Mouse (Mus musculus): ENCODE measurements at regions not wholly inside any gene's neighbourhood (a gene's known extent, or its start where the extent isn't known, plus 50 kb on each side); places are given as distances from the start of the nearest gene placed in this dataset.

DNA sequence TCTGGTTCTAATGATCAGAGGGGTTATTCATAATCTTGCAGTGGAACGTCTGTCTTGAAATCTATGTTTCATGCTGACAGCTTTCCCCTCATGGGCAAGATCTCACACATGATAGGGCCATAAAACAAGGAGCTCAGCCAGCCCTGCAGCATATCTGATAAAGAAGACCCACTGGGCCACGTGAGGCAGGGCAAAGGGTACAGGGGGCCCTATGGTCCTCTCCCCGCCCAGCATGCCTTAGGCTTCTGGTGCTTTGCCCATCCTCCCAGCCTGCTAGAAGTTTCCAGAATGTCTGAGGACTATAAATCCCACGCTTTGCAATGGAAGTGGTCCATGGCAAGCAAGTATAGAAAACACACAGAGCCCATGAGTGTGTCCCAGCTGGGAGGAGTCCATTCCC lies 110.9 kb upstream of the Sdk2 start:
- H3K9ac ChIP-seq (ENCODE audit: low read depth, low read length), result no peak overlapping the region
- H3K36me3 ChIP-seq (ENCODE audit: control insufficient read depth, insufficient read depth), result no peaks in the 10 kb centered on the region
- ATAC-seq, result no peak
- H3K27ac ChIP-seq (ENCODE audit: low read depth, low read length), result no peak overlapping the region
- H3K4me1 ChIP-seq (replicated peaks; ENCODE audit: control insufficient read depth, insufficient read depth, low read length), result no peaks in the 10 kb centered on the region
- H3K27me3 ChIP-seq (replicated peaks; ENCODE audit: control insufficient read depth, insufficient read depth, low read length), result no peaks in the 10 kb centered on the region
- H3K4me2 ChIP-seq (replicated peaks; ENCODE audit: low read depth), result peak overlapping the region; percentile 9; the same call in 1 of the 2 replicates
- no peak overlapping the region for H3K4me3 ChIP-seq (ENCODE audit: low read depth, low read length)
- TF ChIP-seq CTCF (IDR thresholded peaks at IDR 0.05; ENCODE audit: low read depth), result no peak
- 34% methylated on average over 4 of the region's 4 CpGs for WGBS
- H3K9me3 ChIP-seq (ENCODE audit: control insufficient read depth), result no peaks in the 10 kb centered on the region

DNA sequence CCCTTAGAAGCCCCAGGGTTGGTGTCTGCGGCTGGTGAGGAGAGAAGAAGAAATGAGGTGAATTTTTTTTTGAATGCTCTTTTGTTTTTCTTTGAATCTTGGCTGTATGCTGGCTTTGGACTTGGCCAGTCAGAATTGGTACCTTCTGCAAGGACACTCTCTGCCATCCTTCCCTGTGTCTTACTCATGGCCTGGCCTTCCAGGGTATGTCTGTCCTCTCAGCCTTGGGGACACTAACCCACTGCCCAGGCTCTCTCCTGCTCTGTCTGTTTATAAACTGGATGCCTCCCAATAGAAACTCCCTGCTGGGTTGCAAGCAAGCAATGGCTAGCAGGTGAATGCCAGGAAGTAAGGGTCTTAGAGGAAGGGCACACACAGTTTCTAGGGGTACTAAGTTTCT lies 110.4 kb upstream of the Sdk2 start:
- no peaks in the 10 kb centered on the region for H3K36me3 ChIP-seq (ENCODE audit: control insufficient read depth, insufficient read depth)
- H3K4me3 ChIP-seq (ENCODE audit: low read depth, low read length), result no peak overlapping the region
- no peaks in the 10 kb centered on the region for H3K9me3 ChIP-seq (ENCODE audit: control insufficient read depth)
- no peaks in the 10 kb centered on the region for H3K4me1 ChIP-seq (replicated peaks; ENCODE audit: control insufficient read depth, insufficient read depth, low read length)
- no peak overlapping the region; the same call in 1 of the 2 replicates for H3K4me2 ChIP-seq (replicated peaks; ENCODE audit: low read depth)
- no peak for ATAC-seq
- WGBS, result 88% methylated on average over 1 of the region's 1 CpGs
- no peak for TF ChIP-seq CTCF (IDR thresholded peaks at IDR 0.05; ENCODE audit: low read depth)
- H3K9ac ChIP-seq (ENCODE audit: low read depth, low read length), result no peak overlapping the region
- H3K27me3 ChIP-seq (replicated peaks; ENCODE audit: control insufficient read depth, insufficient read depth, low read length), result no peaks in the 10 kb centered on the region
- no peak overlapping the region for H3K27ac ChIP-seq (ENCODE audit: low read depth, low read length)

DNA sequence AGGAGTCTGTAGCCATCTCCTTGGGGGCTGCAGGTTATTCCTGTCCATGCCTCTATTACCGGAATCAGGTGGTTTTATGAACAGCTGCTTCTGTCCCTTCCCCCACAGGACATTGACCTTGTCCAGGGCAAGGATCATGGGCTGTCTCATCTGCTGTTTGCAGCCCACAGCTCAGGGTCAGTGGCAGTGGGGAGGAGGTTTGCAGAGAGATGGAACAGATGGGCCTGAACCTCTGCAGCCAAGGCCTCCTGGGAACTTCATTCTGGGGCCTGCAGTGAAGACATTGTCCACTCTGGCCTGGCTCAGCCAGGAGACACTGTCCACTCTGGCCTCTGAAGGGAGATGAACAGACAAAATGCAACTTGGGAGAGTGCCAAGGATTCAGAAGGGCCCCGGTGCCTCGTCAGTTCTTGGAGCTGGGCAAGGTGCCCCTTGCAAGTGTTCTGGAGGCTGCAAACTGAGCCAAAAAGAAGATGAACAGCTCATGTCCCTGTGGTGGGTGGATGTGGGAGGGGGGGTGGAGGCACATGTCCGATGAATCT lies 109.9 kb upstream of the Sdk2 start:
- no peaks in the 10 kb centered on the region for H3K9me3 ChIP-seq (ENCODE audit: control insufficient read depth)
- H3K36me3 ChIP-seq (ENCODE audit: control insufficient read depth, insufficient read depth), result no peaks in the 10 kb centered on the region
- H3K9ac ChIP-seq (ENCODE audit: low read depth, low read length), result no peak overlapping the region
- no peak overlapping the region for H3K27ac ChIP-seq (ENCODE audit: low read depth, low read length)
- H3K4me2 ChIP-seq (replicated peaks; ENCODE audit: low read depth), result no peak overlapping the region; the same call in 1 of the 2 replicates
- no peaks in the 10 kb centered on the region for H3K4me1 ChIP-seq (replicated peaks; ENCODE audit: control insufficient read depth, insufficient read depth, low read length)
- ATAC-seq, result no peak
- no peak overlapping the region for H3K4me3 ChIP-seq (ENCODE audit: low read depth, low read length)
- 54% methylated on average over 4 of the region's 4 CpGs for WGBS
- no peaks in the 10 kb centered on the region for H3K27me3 ChIP-seq (replicated peaks; ENCODE audit: control insufficient read depth, insufficient read depth, low read length)
- no peak for TF ChIP-seq CTCF (IDR thresholded peaks at IDR 0.05; ENCODE audit: low read depth)

DNA sequence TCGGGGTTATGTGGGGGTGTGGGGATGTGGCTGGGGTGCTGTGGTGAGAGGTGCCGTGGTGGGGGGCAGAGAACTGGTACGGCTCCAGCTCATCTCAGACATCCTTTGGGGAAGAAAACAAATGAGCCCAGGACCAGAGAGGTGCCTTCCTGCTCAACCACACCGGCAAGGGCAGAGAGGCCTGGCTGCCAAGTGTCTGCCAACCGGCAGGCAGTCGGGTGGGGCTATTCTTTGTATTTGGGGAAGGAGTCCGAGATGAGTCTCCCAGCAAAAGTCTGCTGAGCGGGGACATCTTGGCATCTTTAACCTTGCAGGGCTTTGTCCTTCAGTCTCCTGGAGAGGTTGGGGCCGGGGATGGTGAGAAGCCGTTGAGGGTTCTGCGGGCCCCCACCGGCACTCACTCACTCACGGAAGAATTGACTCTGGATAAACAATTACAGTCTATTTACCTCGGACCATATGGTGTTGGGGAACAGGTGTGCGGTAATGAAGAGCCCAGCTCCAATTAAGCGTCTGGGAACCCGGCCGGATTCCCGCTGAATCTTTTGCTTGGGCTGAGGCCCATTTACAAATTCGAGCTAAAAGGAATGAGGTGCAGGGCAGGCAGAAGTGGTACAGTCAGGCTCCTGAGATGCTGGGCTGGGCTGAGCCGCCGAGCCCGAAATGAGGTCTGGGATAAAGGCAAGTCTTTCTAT lies 108.7 kb upstream of the Sdk2 start:
- H3K4me1 ChIP-seq (replicated peaks; ENCODE audit: control insufficient read depth, insufficient read depth, low read length), result no peaks in the 10 kb centered on the region
- no peaks in the 10 kb centered on the region for H3K9me3 ChIP-seq (ENCODE audit: control insufficient read depth)
- 44% methylated on average over 23 of the region's 23 CpGs for WGBS
- H3K4me3 ChIP-seq (ENCODE audit: low read depth, low read length), result no peak overlapping the region
- H3K9ac ChIP-seq (ENCODE audit: low read depth, low read length), result no peak overlapping the region
- TF ChIP-seq CTCF (IDR thresholded peaks at IDR 0.05; ENCODE audit: low read depth), result no peak
- H3K27me3 ChIP-seq (replicated peaks; ENCODE audit: control insufficient read depth, insufficient read depth, low read length), result no peaks in the 10 kb centered on the region
- no peak overlapping the region for H3K27ac ChIP-seq (ENCODE audit: low read depth, low read length)
- H3K4me2 ChIP-seq (replicated peaks; ENCODE audit: low read depth), result no peak overlapping the region
- no peaks in the 10 kb centered on the region for H3K36me3 ChIP-seq (ENCODE audit: control insufficient read depth, insufficient read depth)
- ATAC-seq, result no peak

DNA sequence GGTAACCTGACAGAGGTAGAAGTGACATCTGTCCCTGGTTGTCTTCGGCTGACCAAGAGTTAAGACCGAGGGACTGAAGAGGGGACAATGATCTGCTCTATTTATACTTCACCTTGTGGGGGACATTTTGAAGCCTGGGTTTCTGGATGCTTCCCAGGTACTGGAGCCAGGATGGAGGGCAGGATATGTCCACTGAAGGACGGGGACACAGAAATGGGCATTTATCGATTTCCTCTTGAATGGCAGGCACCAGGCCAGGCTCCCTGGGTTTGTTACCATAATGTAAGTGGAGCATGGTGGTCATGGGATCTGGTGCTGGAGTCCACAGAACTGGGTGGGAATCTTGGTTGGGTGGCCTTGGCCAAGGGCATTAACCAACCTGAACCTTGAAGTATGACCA lies 108.0 kb upstream of the Sdk2 start:
- no peak for TF ChIP-seq CTCF (IDR thresholded peaks at IDR 0.05; ENCODE audit: low read depth)
- no peaks in the 10 kb centered on the region for H3K27me3 ChIP-seq (replicated peaks; ENCODE audit: control insufficient read depth, insufficient read depth, low read length)
- no peaks in the 10 kb centered on the region for H3K9me3 ChIP-seq (ENCODE audit: control insufficient read depth)
- H3K9ac ChIP-seq (ENCODE audit: low read depth, low read length), result no peak overlapping the region
- ATAC-seq, result no peak
- 91% methylated on average over 4 of the region's 4 CpGs for WGBS
- no peaks in the 10 kb centered on the region for H3K4me1 ChIP-seq (replicated peaks; ENCODE audit: control insufficient read depth, insufficient read depth, low read length)
- no peak overlapping the region for H3K4me3 ChIP-seq (ENCODE audit: low read depth, low read length)
- H3K27ac ChIP-seq (ENCODE audit: low read depth, low read length), result no peak overlapping the region
- no peak overlapping the region for H3K4me2 ChIP-seq (replicated peaks; ENCODE audit: low read depth)
- H3K36me3 ChIP-seq (ENCODE audit: control insufficient read depth, insufficient read depth), result no peaks in the 10 kb centered on the region

DNA sequence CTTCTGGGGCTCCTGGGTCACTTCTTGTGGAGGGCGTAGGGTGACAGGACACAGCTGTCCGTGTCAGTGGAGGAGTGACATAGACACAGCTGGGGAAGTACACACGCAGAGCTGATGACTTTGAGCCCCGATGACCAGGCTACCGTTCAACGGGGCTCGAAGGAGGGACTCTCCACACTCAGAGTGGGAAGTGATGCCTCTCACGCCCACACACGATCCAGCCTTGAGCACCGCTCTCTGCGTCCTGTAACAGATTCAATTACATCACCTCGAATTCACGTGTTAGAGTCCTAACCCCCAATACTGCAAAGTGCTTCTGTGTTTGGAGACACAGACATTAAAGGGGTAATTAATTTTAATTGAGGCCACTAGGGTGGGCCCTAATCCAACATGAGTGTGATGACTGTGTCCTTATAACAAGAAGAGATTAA lies 101.4 kb upstream of the Sdk2 start:
- WGBS, result 64% methylated on average over 13 of the region's 13 CpGs

More for the DNA sequence above, 101.4 kb upstream of the Sdk2 start:
- Histone ChIP-seq H3K27ac (ENCODE audit: low read depth, low read length) (no peak overlapping the region), H3K9ac (ENCODE audit: low read depth, low read length) (no peak overlapping the region), H3K9me3 (ENCODE audit: control insufficient read depth) (no peaks in the 10 kb centered on the region), H3K4me2 (replicated peaks; ENCODE audit: low read depth) (no peak overlapping the region), H3K27me3 (replicated peaks; ENCODE audit: control insufficient read depth, insufficient read depth, low read length) (no peaks in the 10 kb centered on the region), H3K4me3 (ENCODE audit: low read depth, low read length) (no peak overlapping the region), H3K36me3 (ENCODE audit: control insufficient read depth, insufficient read depth) (no peaks in the 10 kb centered on the region), H3K4me1 (replicated peaks; ENCODE audit: control insufficient read depth, insufficient read depth, low read length) (no peaks in the 10 kb centered on the region)
- ATAC-seq, result no peak
- peak; percentile 28; the same call in 1 of the 2 replicates for TF ChIP-seq CTCF (IDR thresholded peaks at IDR 0.05; ENCODE audit: low read depth)
